Mouse (Mus musculus): ENCODE measurements around the gene Fbxl14. TPM values are rescaled to one million over a fixed set of nuclear protein-coding genes. Genes with fewer than 3 reads are reported as not detected.
"Not testable (repeated sequence)": the region's sequence is repeated elsewhere in the genome, so short reads cannot be mapped to it uniquely, and the experiment has no call there.

Fbxl14 gene
- total RNA-seq, 2 experiments from 2014 or later: 21.8 to 24.0 TPM

GRCm38 (mm10) chr6:119467785-119468059 lies 11.7 kb upstream of the Fbxl14 start:
- no peak for DNase-seq (ENCODE audit: low spot score in 2 of 2)

GRCm38 (mm10) chr6:119470777-119471176 lies 8.7 kb upstream of the Fbxl14 start:
- no peak for DNase-seq (ENCODE audit: low spot score in 2 of 2)

- peak; percentile 70 to 73 for DNase-seq (ENCODE audit: low spot score in 2 of 2)
Measured at GRCm38 (mm10) chr6:119472135-119472534, 7.3 kb upstream of the Fbxl14 start.

GRCm38 (mm10) chr6:119472705-119473104 lies 6.8 kb upstream of the Fbxl14 start:
- no peak for DNase-seq (ENCODE audit: low spot score in 2 of 2)

GRCm38 (mm10) chr6:119473446-119473845 lies 6.0 kb upstream of the Fbxl14 start:
- DNase-seq (ENCODE audit: low spot score in 2 of 2): no peak

- no peak for DNase-seq (ENCODE audit: low spot score in 2 of 2)
Measured at GRCm38 (mm10) chr6:119473992-119474391, 5.5 kb upstream of the Fbxl14 start.

- no peak for DNase-seq (ENCODE audit: low spot score in 2 of 2)
Measured at GRCm38 (mm10) chr6:119475988-119476387, 3.5 kb upstream of the Fbxl14 start.

- DNase-seq (ENCODE audit: low spot score in 2 of 2): no peak
Measured at GRCm38 (mm10) chr6:119477686-119478310, 1.7 kb upstream of the Fbxl14 start.

GRCm38 (mm10) chr6:119478560-119479342 lies 717 bp upstream of the Fbxl14 start:
- DNase-seq (ENCODE audit: low spot score in 2 of 2): peak; percentile 82 to 90

- peak; percentile 60 to 63 for DNase-seq (ENCODE audit: low spot score in 2 of 2)
Measured at GRCm38 (mm10) chr6:119479876-119480705, 623 bp downstream of the Fbxl14 start.

GRCm38 (mm10) chr6:119480706-119481331 lies 1.4 kb downstream of the Fbxl14 start:
- peak; percentile 46 to 57 for DNase-seq (ENCODE audit: low spot score in 2 of 2)

- not testable (repeated sequence) for DNase-seq (ENCODE audit: low spot score in 2 of 2)
Measured at GRCm38 (mm10) chr6:119481741-119482390, 2.4 kb downstream of the Fbxl14 start.

GRCm38 (mm10) chr6:119482958-119483600 lies 3.6 kb downstream of the Fbxl14 start:
- DNase-seq (ENCODE audit: low spot score in 2 of 2): peak; percentile 61 to 70

GRCm38 (mm10) chr6:119485486-119485885 lies 6.0 kb downstream of the Fbxl14 start:
- no peak for DNase-seq (ENCODE audit: low spot score in 2 of 2)

- no peak for DNase-seq (ENCODE audit: low spot score in 2 of 2)
Measured at GRCm38 (mm10) chr6:119486381-119487084, 7.1 kb downstream of the Fbxl14 start.

GRCm38 (mm10) chr6:119487085-119487458 lies 7.6 kb downstream of the Fbxl14 start:
- no peak for DNase-seq (ENCODE audit: low spot score in 2 of 2)

- DNase-seq (ENCODE audit: low spot score in 2 of 2): no peak
Measured at GRCm38 (mm10) chr6:119487619-119488018, 8.2 kb downstream of the Fbxl14 start.

GRCm38 (mm10) chr6:119489765-119490164 lies 10.3 kb downstream of the Fbxl14 start:
- peak; percentile 67 to 69 for DNase-seq (ENCODE audit: low spot score in 2 of 2)

- no peak for DNase-seq (ENCODE audit: low spot score in 2 of 2)
Measured at GRCm38 (mm10) chr6:119490549-119490948, 11.1 kb downstream of the Fbxl14 start.

GRCm38 (mm10) chr6:119491006-119491405 lies 11.5 kb downstream of the Fbxl14 start:
- DNase-seq (ENCODE audit: low spot score in 2 of 2): no peak
